Mouse (Mus musculus) layer of hippocampus, adult 2 months (tissue): ENCODE results near the gene Tcf3. TPM values are rescaled to one million over a fixed set of nuclear protein-coding genes. Genes with fewer than 3 reads are reported as not detected.

Experiments used
- DNase-seq, 2 experiments: peaks; one replicate each; pipeline ENCODE4 v3.0.0; 2022; ENCODE audit warnings: low spot score in 2 of 2
- H3K27ac ChIP-seq: fragments of 200-600 bp; 2 replicates; pipeline ENCODE4 v1.8.1; 2022
- H3K4me3 ChIP-seq: fragments of 200-600 bp; 2 replicates; pipeline ENCODE4 v1.8.1; 2022; ENCODE audit warnings: mild to moderate bottlenecking
- CTCF ChIP-seq: fragments of 200-600 bp; conservative IDR thresholded peaks from 2 replicates; pipeline ENCODE4 v1.8.1; 2022; ENCODE audit warnings: antibody characterized with exemption, mild to moderate bottlenecking, moderate library complexity
- total RNA-seq, 2 experiments: library from RNA; stranded (reverse); gene quantifications; 2 replicates each; pipeline ENCODE4 v1.2.3; 2021

Tcf3 gene
- total RNA-seq, 2 experiments from 2014 or later: 27.6 to 31.6 TPM

DNA sequence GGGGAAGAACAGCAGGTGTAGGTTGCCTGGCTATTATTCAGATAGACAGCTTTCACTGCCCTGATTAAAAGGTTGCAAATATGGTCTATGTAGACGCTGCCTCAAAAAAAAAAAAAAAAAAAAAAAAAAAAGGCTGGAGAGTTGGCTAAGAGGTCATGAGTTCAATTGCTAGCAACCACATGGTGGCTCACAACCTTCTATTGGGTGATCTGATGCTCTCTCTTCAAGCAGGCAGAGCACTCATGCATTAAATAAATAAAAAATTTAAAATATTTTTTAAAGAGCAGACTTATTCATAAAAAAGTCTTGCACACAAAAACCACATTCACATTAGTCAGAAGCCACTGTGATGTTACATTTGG, 35.3 kb downstream of the Tcf3 start:
- no peak for DNase-seq
- H3K27ac ChIP-seq: peak overlapping the region; percentile 100

GRCm38 (mm10) chr10:80397524-80398173, 35.8 kb downstream of the Tcf3 start:
- no peak for TF ChIP-seq CTCF
- no peak for DNase-seq
- peak overlapping the region; percentile 89 for H3K4me3 ChIP-seq
- peak overlapping the region; percentile 100 for H3K27ac ChIP-seq

More for the DNA sequence above, 35.3 kb downstream of the Tcf3 start:
- no peak for TF ChIP-seq CTCF
- H3K4me3 ChIP-seq: peak overlapping the region; percentile 89

GRCm38 (mm10) chr10:80396822-80397523, 36.5 kb downstream of the Tcf3 start:
- no peak for DNase-seq
- Histone ChIP-seq H3K27ac (0 out of 2 replicates have a peak overlapping the region, but pooled peaks have one; percentile 100), H3K4me3 (peak overlapping the region; percentile 89; the same call in 1 of the 2 replicates)
- TF ChIP-seq CTCF: no peak

GRCm38 (mm10) chr10:80395025-80395627, 38.3 kb downstream of the Tcf3 start:
- H3K27ac ChIP-seq: no peak overlapping the region
- no peak for DNase-seq
- no peak for TF ChIP-seq CTCF
- H3K4me3 ChIP-seq: no peak overlapping the region

- DNase-seq: no peak
- Histone ChIP-seq H3K27ac (no peak overlapping the region), H3K4me3 (no peak overlapping the region)
- no peak for TF ChIP-seq CTCF
These were observed 40.8 kb downstream of the Tcf3 start for GRCm38 (mm10) chr10:80392687-80393086.

- TF ChIP-seq CTCF: no peak
- Histone ChIP-seq H3K4me3 (no peak overlapping the region), H3K27ac (no peak overlapping the region)
- DNase-seq: no peak
These were observed 42.8 kb downstream of the Tcf3 start for GRCm38 (mm10) chr10:80390697-80391096.

DNA sequence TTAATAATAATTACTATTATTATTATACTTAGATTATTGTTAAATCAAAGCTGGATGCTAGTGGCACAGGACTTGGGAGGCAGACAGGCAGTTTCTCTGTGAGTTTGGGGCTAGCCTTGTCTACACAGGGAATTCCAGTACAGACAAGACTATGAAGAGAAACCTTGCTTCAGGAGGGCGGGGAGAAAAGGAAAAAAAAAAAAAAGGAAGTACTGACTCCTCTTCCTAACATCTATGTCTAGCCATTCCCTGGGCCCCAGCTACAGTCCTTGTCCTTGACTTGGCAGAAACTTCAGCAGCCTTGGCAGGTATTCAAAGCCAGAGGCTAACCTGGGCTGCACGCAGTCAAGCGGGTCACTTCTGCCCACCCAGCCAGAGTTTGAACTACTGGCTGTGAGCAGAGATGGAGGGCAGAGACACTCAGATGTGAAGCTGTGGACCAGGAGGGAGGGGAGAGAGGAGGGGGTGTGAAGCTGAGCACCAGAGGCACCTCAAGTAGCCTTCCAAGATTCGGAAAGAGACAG, 44.2 kb downstream of the Tcf3 start:
- Histone ChIP-seq H3K27ac (no peak overlapping the region), H3K4me3 (no peak overlapping the region)
- TF ChIP-seq CTCF: no peak
- no peak for DNase-seq

DNA sequence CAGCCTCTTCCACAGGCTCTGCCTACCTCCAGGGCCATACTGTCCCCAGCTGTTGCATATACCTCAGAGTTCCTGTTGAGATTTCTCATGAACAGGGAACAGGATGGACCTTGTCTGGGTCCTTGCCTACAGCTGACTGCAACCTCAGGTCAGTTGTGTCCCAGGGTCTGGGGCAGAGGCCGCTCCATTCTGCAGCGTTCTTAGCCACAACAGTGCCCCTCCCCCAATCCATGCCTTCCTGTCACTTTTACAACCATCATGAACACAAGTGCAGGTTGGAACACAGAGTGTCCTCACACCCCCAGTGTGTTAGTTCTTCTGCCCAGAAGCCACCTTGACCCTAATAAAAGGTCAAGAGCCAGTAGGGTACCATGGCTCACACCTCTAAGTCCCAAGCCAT, 44.7 kb downstream of the Tcf3 start:
- H3K27ac ChIP-seq: no peak overlapping the region
- DNase-seq: no peak
- no peak overlapping the region for H3K4me3 ChIP-seq
- TF ChIP-seq CTCF: no peak

- TF ChIP-seq CTCF: no peak; the same call in 1 of the 2 replicates
- Histone ChIP-seq H3K4me3 (peak within 1 kb of the TSS; percentile 79), H3K27ac (peak within 1 kb of the TSS; percentile 85)
- peak; percentile 86 to 92 for DNase-seq
These were observed 45.9 kb downstream of the Tcf3 start, which contains the start of gene Mex3d for GRCm38 (mm10) chr10:80387522-80387959. Mex3d (minus strand) TSS chr10:80387659.

DNA sequence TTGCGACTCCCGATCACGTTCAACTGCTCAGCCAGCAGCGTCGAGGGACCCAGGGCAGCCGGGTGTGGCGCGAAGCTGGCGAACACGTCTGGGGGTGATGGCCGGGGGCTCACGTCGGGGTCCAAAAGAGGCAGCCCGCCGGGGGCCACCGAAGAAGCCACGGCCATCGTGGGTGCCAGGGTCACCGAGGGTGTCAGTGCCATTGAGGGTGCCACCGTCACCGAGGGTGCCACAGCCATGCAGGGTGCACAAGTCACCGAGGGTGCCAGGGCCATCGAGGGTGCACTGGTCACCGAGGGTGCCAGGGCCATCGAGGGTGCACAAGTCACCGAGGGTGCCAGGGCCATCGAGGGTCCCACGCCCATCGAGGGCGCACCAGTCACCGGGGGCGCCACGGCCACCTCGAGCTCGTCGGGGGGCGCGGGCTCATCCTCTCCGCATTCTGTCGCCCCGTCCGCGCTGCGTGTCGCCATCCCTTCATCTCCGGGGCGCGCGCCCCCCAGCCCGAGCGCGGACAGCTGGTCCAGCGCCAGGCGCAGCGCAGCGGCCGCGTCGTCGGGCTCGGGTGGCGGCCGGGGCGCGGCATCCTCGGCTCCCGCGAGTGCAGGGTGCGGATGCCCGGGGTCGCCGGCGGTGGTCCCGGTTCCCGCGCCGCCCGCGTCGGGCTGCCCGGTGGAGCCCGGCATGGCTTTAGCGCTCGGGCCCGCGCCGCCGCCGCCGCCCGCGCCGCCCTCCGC, 46.5 kb downstream of the Tcf3 start:
- no peak for TF ChIP-seq CTCF
- peak overlapping the region; percentile 75 for H3K27ac ChIP-seq
- peak overlapping the region; percentile 79 for H3K4me3 ChIP-seq
- DNase-seq: no peak

DNA sequence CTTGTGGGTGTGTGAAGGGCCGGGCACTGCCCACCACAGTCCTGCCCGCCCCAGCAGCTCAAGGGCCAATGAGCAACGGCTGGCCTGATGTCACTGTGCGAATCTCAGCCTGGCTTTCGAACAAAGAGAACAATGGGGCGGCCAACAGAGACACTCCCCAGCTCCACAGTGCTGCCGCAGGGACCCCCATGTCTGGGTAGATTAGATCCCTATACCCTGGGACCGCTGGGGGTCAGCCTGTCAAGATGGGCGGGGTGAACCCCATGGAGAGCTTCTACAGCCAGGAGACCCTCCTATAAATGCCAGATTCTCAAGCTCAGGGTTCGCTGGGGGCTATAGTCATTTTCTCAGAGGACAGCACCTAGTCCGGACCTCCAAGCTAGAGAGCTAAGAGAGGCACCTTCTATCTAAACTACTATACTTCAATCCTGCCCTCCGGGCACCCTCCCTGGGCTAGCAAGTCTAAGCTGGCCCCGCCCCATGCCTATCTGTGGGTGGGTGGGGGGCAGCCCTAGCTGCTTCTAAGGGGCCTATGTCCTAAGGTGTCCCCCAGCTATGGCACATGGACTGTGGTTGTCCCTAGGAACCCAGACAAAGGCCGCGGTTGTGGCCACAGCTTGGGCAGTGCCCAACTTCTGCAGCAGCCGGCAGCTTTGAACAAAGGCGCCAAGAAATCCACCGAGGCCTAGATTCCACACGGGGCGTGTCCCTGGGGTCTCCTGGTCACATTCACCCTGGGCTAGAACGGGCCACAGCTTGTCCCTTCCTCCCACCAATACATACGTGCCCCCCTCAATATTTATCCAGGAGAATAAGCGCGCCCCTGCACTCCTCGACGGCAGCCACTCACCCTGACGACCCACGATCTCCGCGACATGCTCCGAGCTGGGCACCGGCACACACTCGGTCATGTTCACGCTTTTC, 47.4 kb downstream of the Tcf3 start:
- no peak for DNase-seq
- Histone ChIP-seq H3K4me3 (peak overlapping the region; percentile 79), H3K27ac (peak overlapping the region; percentile 75)
- TF ChIP-seq CTCF: no peak

DNA sequence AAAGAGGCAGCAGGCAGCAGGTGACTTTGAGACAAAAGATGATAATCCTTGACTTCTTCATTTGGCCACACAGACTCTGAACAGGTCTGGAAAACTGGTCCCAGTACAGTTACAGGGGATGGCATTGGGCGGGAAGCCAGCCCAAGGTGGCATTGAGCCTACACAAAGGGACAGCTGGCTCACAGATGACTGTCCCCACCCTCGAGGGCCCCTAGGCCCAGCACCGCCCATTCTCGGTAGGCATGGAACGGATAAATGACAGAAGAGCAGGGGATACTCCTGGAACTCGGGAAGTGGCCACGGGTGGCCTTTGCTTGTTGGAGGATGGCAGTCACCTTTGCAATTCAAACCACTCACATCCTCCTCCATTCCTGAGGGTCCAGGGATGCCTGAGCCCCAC, 48.1 kb downstream of the Tcf3 start:
- no peak for DNase-seq
- no peak for TF ChIP-seq CTCF
- Histone ChIP-seq H3K4me3 (peak overlapping the region; percentile 79), H3K27ac (peak overlapping the region; percentile 75; the same call in 1 of the 2 replicates)
